Mouse (Mus musculus) G1E (cell line): Measurements from ENCODE around the gene Tsc22d3. TPM values are rescaled to one million over a fixed set of nuclear protein-coding genes. Genes with fewer than 3 reads are reported as not detected.

Source experiments
- ATAC-seq: 2 replicates; pipeline ENCODE4 v1.8.0; 2016; ENCODE audit warnings: mild to moderate bottlenecking; ENCODE audit not compliant: insufficient number of reproducible peaks, poor library complexity, low FRiP score, severe bottlenecking; ENCODE audit errors: extremely low read depth
- DNase-seq: peaks from one replicate; pipeline ENCODE4 v3.0.0; 2012; ENCODE audit warnings: low spot score
- H3K27me3 ChIP-seq: 2 replicates; pipeline ENCODE4 v1.6.1; 2012; ENCODE audit warnings: mild to moderate bottlenecking, low read length, inconsistent platforms; ENCODE audit not compliant: insufficient read depth
- H3K36me3 ChIP-seq: replicated peaks from 2 replicates; pipeline ENCODE3; 2012; ENCODE audit warnings: mild to moderate bottlenecking, inconsistent platforms
- H3K4me1 ChIP-seq: 2 replicates; pipeline ENCODE4 v1.6.1; 2012; ENCODE audit warnings: low read depth, low read length, inconsistent platforms, mixed read lengths; ENCODE audit not compliant: insufficient read depth
- H3K4me3 ChIP-seq: 2 replicates; pipeline ENCODE4 v1.5.1; 2012; ENCODE audit warnings: low read depth, mild to moderate bottlenecking, inconsistent platforms, low read length, moderate library complexity, mixed read lengths
- H3K9me3 ChIP-seq: replicated peaks from 2 replicates; pipeline ENCODE4 v1.6.1; 2012; ENCODE audit warnings: inconsistent platforms
- CTCF ChIP-seq: IDR thresholded peaks from 2 replicates; pipeline ENCODE4 v1.5.1; 2012; ENCODE audit warnings: low read depth, low read length, inconsistent platforms, mixed read lengths
- GATA1 ChIP-seq: IDR thresholded peaks from 2 replicates; pipeline ENCODE4 v1.6.1; 2012; ENCODE audit warnings: borderline replicate concordance, low read length, inconsistent platforms, mixed read lengths
- GATA2 ChIP-seq: IDR thresholded peaks from 2 replicates; pipeline ENCODE4 v1.6.1; 2012; ENCODE audit warnings: low read depth, low read length, inconsistent platforms, borderline replicate concordance
- POLR2AphosphoS5 ChIP-seq: IDR thresholded peaks from 2 replicates; pipeline ENCODE4 v1.6.1; 2012; ENCODE audit warnings: low read depth, low read length, inconsistent platforms; ENCODE audit not compliant: insufficient replicate concordance
- TAL1 ChIP-seq: conservative IDR thresholded peaks from 2 replicates; pipeline ENCODE4 v1.6.1; 2012; ENCODE audit warnings: low read depth, low read length, inconsistent platforms, mixed read lengths
- polyA plus RNA-seq: library from polyadenylated mRNA; stranded (reverse); fragments of >175 nt; gene quantifications from 2 replicates; pipeline ENCODE4 v1.2.3, GENCODE M21; 2012
- total RNA-seq, 2 experiments: library from RNA; stranded (forward) in 1 of 2; stranded (reverse) in 1 of 2; fragments of 200-1000 nt in 1 of 2; fragments of >200 nt in 1 of 2; fragmentation: Nextera tagmentation in 1 of 2; gene quantifications; 2 replicates each; pipeline ENCODE4 v1.2.3; 2014 to 2017

Tsc22d3 gene
- total and polyA plus RNA-seq, 3 experiments, result 44.5 to 93.8 (median 52.5) TPM

- TF ChIP-seq TAL1 (no peak), GATA1 (no peak), POLR2AphosphoS5 (no peak), CTCF (no peak), GATA2 (no peak)
- DNase-seq (no peak), ATAC-seq (no peak)
- Histone ChIP-seq H3K4me3 (no peak overlapping the region), H3K27me3 (no peaks in the 10 kb centered on the region), H3K9me3 (no peaks in the 10 kb centered on the region), H3K4me1 (peaks cover 47% of the 10 kb centered on the region), H3K36me3 (peaks cover 2% of the 10 kb centered on the region)
These were observed 66.2 kb downstream of the Tsc22d3 start for GRCm38 (mm10) chrX:140534306-140534705.

- H3K4me1 ChIP-seq, result peaks cover 46% of the 10 kb centered on the region
- H3K9me3 ChIP-seq, result no peaks in the 10 kb centered on the region
- H3K36me3 ChIP-seq, result no peaks in the 10 kb centered on the region
- no peak for TF ChIP-seq POLR2AphosphoS5
- no peak for ATAC-seq
- no peak for DNase-seq
- no peak overlapping the region for H3K4me3 ChIP-seq
- no peaks in the 10 kb centered on the region for H3K27me3 ChIP-seq
These were observed 68.1 kb downstream of the Tsc22d3 start for GRCm38 (mm10) chrX:140532325-140532724.

GRCm38 (mm10) chrX:140531356-140531755 lies 69.1 kb downstream of the Tsc22d3 start:
- Histone ChIP-seq H3K36me3 (no peaks in the 10 kb centered on the region), H3K27me3 (no peaks in the 10 kb centered on the region), H3K4me1 (peaks cover 46% of the 10 kb centered on the region), H3K9me3 (no peaks in the 10 kb centered on the region), H3K4me3 (no peak overlapping the region)
- DNase-seq (no peak), ATAC-seq (no peak)
- TF ChIP-seq POLR2AphosphoS5 (no peak), GATA2 (no peak), GATA1 (no peak), TAL1 (no peak), CTCF (no peak)

- peaks cover 54% of the 10 kb centered on the region for H3K4me1 ChIP-seq
- H3K9me3 ChIP-seq, result no peaks in the 10 kb centered on the region
- DNase-seq (no peak), ATAC-seq (no peak)
- no peak overlapping the region for H3K4me3 ChIP-seq
- no peaks in the 10 kb centered on the region for H3K36me3 ChIP-seq
- TF ChIP-seq POLR2AphosphoS5 (no peak), CTCF (no peak), GATA1 (no peak)
- no peaks in the 10 kb centered on the region for H3K27me3 ChIP-seq
These were observed 69.8 kb downstream of the Tsc22d3 start for GRCm38 (mm10) chrX:140530632-140531031.

GRCm38 (mm10) chrX:140529074-140529561 lies 71.3 kb downstream of the Tsc22d3 start:
- Histone ChIP-seq H3K27me3 (no peaks in the 10 kb centered on the region), H3K36me3 (no peaks in the 10 kb centered on the region), H3K4me3 (no peak overlapping the region), H3K9me3 (no peaks in the 10 kb centered on the region), H3K4me1 (peaks cover 50% of the 10 kb centered on the region)
- DNase-seq (no peak), ATAC-seq (no peak; the same call in 1 of the 2 replicates)
- TF ChIP-seq POLR2AphosphoS5, result no peak
- 0 out of 2 replicates have a peak, but pooled peaks have one; percentile 20 for TF ChIP-seq TAL1

- DNase-seq, result no peak
- TF ChIP-seq GATA1 (no peak), TAL1 (no peak), GATA2 (no peak), CTCF (no peak), POLR2AphosphoS5 (no peak)
- no peaks in the 10 kb centered on the region for H3K36me3 ChIP-seq
- no peak for ATAC-seq
- H3K4me1 ChIP-seq, result peaks cover 55% of the 10 kb centered on the region
- no peaks in the 10 kb centered on the region for H3K27me3 ChIP-seq
- no peaks in the 10 kb centered on the region for H3K9me3 ChIP-seq
- H3K4me3 ChIP-seq, result no peak overlapping the region
These were observed 73.2 kb downstream of the Tsc22d3 start for GRCm38 (mm10) chrX:140527231-140527630.

- H3K27me3 ChIP-seq, result no peaks in the 10 kb centered on the region
- no peaks in the 10 kb centered on the region for H3K36me3 ChIP-seq
- H3K9me3 ChIP-seq, result no peaks in the 10 kb centered on the region
- TF ChIP-seq GATA1, result no peak
- TF ChIP-seq POLR2AphosphoS5, result no peak
- no peak for TF ChIP-seq TAL1
- TF ChIP-seq GATA2, result no peak
- no peak for TF ChIP-seq CTCF
- DNase-seq, result no peak
- ATAC-seq, result no peak
- H3K4me1 ChIP-seq, result peaks cover 57% of the 10 kb centered on the region
- H3K4me3 ChIP-seq, result no peak overlapping the region
These were observed 74.2 kb downstream of the Tsc22d3 start for GRCm38 (mm10) chrX:140526253-140526618.
